Mouse (Mus musculus) midbrain, embryonic 14.5 days (tissue): Measurements from ENCODE around the gene Gm13290. TPM values are rescaled to one million over a fixed set of nuclear protein-coding genes. Genes with fewer than 3 reads are reported as not detected.

Experiments used
- ATAC-seq: fragments of 200-750 bp; cut with Nextera tagmentation; 2 replicates; pipeline ENCODE4 v1.8.0; 2017; ENCODE audit warnings: moderate number of reproducible peaks, moderate library complexity; ENCODE audit not compliant: low FRiP score, low TSS enrichment
- DNase-seq: peaks from one replicate; pipeline ENCODE4 v3.0.0-alpha.2; 2015
- H3K27ac ChIP-seq: fragments of 300-500 bp; sonication (generic); replicated peaks from 2 replicates; pipeline ENCODE4 v1.5.1; 2014; ENCODE audit warnings: mild to moderate bottlenecking, low read depth, low read length, moderate library complexity
- H3K27me3 ChIP-seq: fragments of 300-500 bp; sonication (generic); 2 replicates; pipeline ENCODE4 v1.6.1; 2014; ENCODE audit warnings: low read length, control low read depth, mixed read lengths; ENCODE audit not compliant: control insufficient read depth, insufficient read depth
- H3K36me3 ChIP-seq: fragments of 300-500 bp; sonication (generic); 2 replicates; pipeline ENCODE4 v1.6.1; 2014; ENCODE audit warnings: low read length, control low read depth; ENCODE audit not compliant: control insufficient read depth, insufficient read depth
- H3K4me1 ChIP-seq: fragments of 300-500 bp; sonication (generic); 2 replicates; pipeline ENCODE4 v1.6.1; 2014; ENCODE audit warnings: mild to moderate bottlenecking, antibody characterized with exemption, low read length, control low read depth; ENCODE audit not compliant: control insufficient read depth, insufficient read depth
- H3K4me2 ChIP-seq: fragments of 300-500 bp; sonication (generic); 2 replicates; pipeline ENCODE4 v1.6.1; 2014; ENCODE audit warnings: mild to moderate bottlenecking, low read length, moderate library complexity
- H3K4me3 ChIP-seq: fragments of 300-500 bp; sonication (generic); replicated peaks from 2 replicates; pipeline ENCODE4 v1.5.1; 2014; ENCODE audit warnings: low read depth, low read length
- H3K9ac ChIP-seq: fragments of 300-500 bp; sonication (generic); replicated peaks from 2 replicates; pipeline ENCODE4 v1.6.1; 2014; ENCODE audit warnings: mild to moderate bottlenecking, low read length, moderate library complexity
- H3K9me3 ChIP-seq: fragments of 300-500 bp; sonication (generic); 2 replicates; pipeline ENCODE4 v1.6.1; 2016; ENCODE audit warnings: low read length, control low read depth, mixed read lengths; ENCODE audit not compliant: control insufficient read depth
- WGBS: fragments of 180-500 bp; shearing (Covaris S2); extraction: QIAGEN DNeasy Blood & Tissue Kit; methylation state at CpG from one replicate; pipeline ENCODE4 v1.1.7; 2014; 5-methylcytosine and 5-hydroxymethylcytosine counted together
- polyA plus RNA-seq: library from polyadenylated mRNA; unstranded; fragments of >200 nt; fragmentation: Nextera tagmentation; extraction: Ambion mirVana; gene quantifications from 2 replicates; pipeline ENCODE4 v1.2.1, GENCODE M21; 2014

The Gm13290 gene
- polyA plus RNA-seq, 1 experiment from 2014 or later: not detected

DNA sequence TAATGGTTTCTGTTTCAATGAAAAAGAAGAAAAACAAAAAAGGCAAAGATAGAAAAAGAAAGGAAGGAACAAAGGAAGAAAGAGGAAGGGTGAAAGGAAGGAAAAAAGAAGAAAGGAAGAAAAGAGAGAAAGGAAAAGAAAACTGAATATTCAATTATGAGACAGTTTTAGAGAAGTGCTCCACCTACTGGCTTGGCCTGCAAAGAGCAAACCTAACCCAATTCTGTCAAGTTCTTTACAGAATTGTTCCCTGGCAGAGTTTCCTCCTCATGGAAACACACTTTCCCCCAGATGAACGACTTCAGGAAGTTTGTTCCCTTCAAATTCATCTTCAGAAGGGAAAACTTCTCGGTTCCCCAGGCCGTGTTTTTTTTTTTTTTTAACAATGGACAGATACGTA, 49.4 kb downstream of the Gm13290 start:
- Histone ChIP-seq H3K27me3 (no peaks in the 10 kb centered on the region), H3K9me3 (no peaks in the 10 kb centered on the region), H3K4me2 (no peak overlapping the region), H3K9ac (no peak overlapping the region), H3K4me1 (no peaks in the 10 kb centered on the region), H3K36me3 (no peaks in the 10 kb centered on the region), H3K4me3 (no peak overlapping the region), H3K27ac (no peak overlapping the region)
- peak; percentile 67 for DNase-seq
- ATAC-seq: no peak
- WGBS: 20% methylated on average over 4 of the region's 4 CpGs

Other genes with a start within 250 kb of the Gm13290 start
- gene Ifna15, start 215.6 kb upstream of the Gm13290 start, polyA plus RNA-seq: not detected in 2 replicates
- not detected in 2 replicates for gene Ifna14, start 202.0 kb upstream of the Gm13290 start, polyA plus RNA-seq
- gene Ifna9, start 181.4 kb upstream of the Gm13290 start, polyA plus RNA-seq: not detected in 2 replicates
- gene Ifna12, start 170.5 kb upstream of the Gm13290 start, polyA plus RNA-seq: not detected in 2 replicates
- gene C87499, start 139.4 kb upstream of the Gm13290 start, polyA plus RNA-seq: not detected in 2 replicates
- not detected in 2 replicates for gene Ifna13, start 129.4 kb upstream of the Gm13290 start, polyA plus RNA-seq
- gene Ifna16, start 96.9 kb upstream of the Gm13290 start, polyA plus RNA-seq: not detected in 2 replicates
- gene Ifna2, start 89.9 kb upstream of the Gm13290 start, polyA plus RNA-seq: not detected in 2 replicates
- gene Ifnab, start 82.5 kb upstream of the Gm13290 start, polyA plus RNA-seq: not detected in 2 replicates
- 1.8 and 2.2 TPM in 2 replicates for gene Gm26566, start 52.0 kb upstream of the Gm13290 start, polyA plus RNA-seq
- gene Klhl9, start 51.4 kb upstream of the Gm13290 start, polyA plus RNA-seq: 137 and 177 TPM in 2 replicates
- not detected in 2 replicates for gene Gm13271, start 19.0 kb upstream of the Gm13290 start, polyA plus RNA-seq
- not detected in 2 replicates for gene Gm13283, start 13.7 kb upstream of the Gm13290 start, polyA plus RNA-seq
- gene Gm13289, start 3.1 kb downstream of the Gm13290 start, polyA plus RNA-seq: not detected in 2 replicates
- gene Gm13272, start 6.0 kb downstream of the Gm13290 start, polyA plus RNA-seq: not detected in 2 replicates
- not detected in 2 replicates for gene Ifnz, start 8.3 kb downstream of the Gm13290 start, polyA plus RNA-seq
- gene Gm13276, start 11.9 kb downstream of the Gm13290 start, polyA plus RNA-seq: not detected in 2 replicates
- gene Gm13277, start 14.8 kb downstream of the Gm13290 start, polyA plus RNA-seq: not detected in 2 replicates
- not detected in 2 replicates for gene Gm13278, start 17.7 kb downstream of the Gm13290 start, polyA plus RNA-seq
- gene Gm13275, start 20.7 kb downstream of the Gm13290 start, polyA plus RNA-seq: not detected in 2 replicates
- gene Gm13279, start 23.6 kb downstream of the Gm13290 start, polyA plus RNA-seq: not detected in 2 replicates
- gene Gm13285, start 25.8 kb downstream of the Gm13290 start, polyA plus RNA-seq: 0.17 TPM in 1 of 2 replicates, not detected in the other
- not detected in 2 replicates for gene Gm13287, start 29.4 kb downstream of the Gm13290 start, polyA plus RNA-seq
- 0.08 TPM in 1 of 2 replicates, not detected in the other for gene Gm13288, start 31.7 kb downstream of the Gm13290 start, polyA plus RNA-seq
- not detected in 2 replicates for gene Ifna7, start 42.4 kb downstream of the Gm13290 start, polyA plus RNA-seq
- not detected in 2 replicates for gene Ifna11, start 46.1 kb downstream of the Gm13290 start, polyA plus RNA-seq
- gene Ifna6, start 53.6 kb downstream of the Gm13290 start, polyA plus RNA-seq: not detected in 2 replicates
- gene Ifna5, start 61.7 kb downstream of the Gm13290 start, polyA plus RNA-seq: not detected in 2 replicates
- not detected in 2 replicates for gene Ifna4, start 68.0 kb downstream of the Gm13290 start, polyA plus RNA-seq
- not detected in 2 replicates for gene Ifna1, start 76.3 kb downstream of the Gm13290 start, polyA plus RNA-seq
- not detected in 2 replicates for gene Ifne, start 106.4 kb downstream of the Gm13290 start, polyA plus RNA-seq